Mouse (Mus musculus) heart, adult 2 months (tissue): ENCODE results near the gene Zfp846. TPM values are rescaled to one million over a fixed set of nuclear protein-coding genes. Genes with fewer than 3 reads are reported as not detected.
"Not testable (repeated sequence)": the region's sequence is repeated elsewhere in the genome, so short reads cannot be mapped to it uniquely, and the experiment has no call there.

Source experiments
- DNase-seq, 2 experiments: peaks; one replicate each; pipeline ENCODE4 v3.0.0; 2021
- H3K27ac ChIP-seq: fragments of 200-600 bp; 2 replicates; pipeline ENCODE4 v1.8.1; 2022
- H3K27me3 ChIP-seq: fragments of 200-500 bp; 2 replicates; pipeline ENCODE4 v1.6.1; 2012; ENCODE audit warnings: mild to moderate bottlenecking, low read length, inconsistent platforms, mixed read lengths; ENCODE audit not compliant: control insufficient read depth, insufficient read depth
- H3K36me3 ChIP-seq: fragments of 200-500 bp; 2 replicates; pipeline ENCODE4 v1.6.1; 2012; ENCODE audit warnings: low read length, inconsistent platforms; ENCODE audit not compliant: control insufficient read depth, insufficient read depth
- H3K4me1 ChIP-seq: fragments of 200-500 bp; 2 replicates; pipeline ENCODE4 v1.6.1; 2011; ENCODE audit warnings: low read length; ENCODE audit not compliant: control insufficient read depth, insufficient read depth
- H3K4me3 ChIP-seq: fragments of 200-600 bp; 2 replicates; pipeline ENCODE4 v1.8.1; 2022
- H3K79me2 ChIP-seq: fragments of 200-500 bp; replicated peaks from 2 replicates; pipeline ENCODE4 v1.6.1; 2012; ENCODE audit warnings: mild to moderate bottlenecking, inconsistent platforms, low read length, moderate library complexity, mixed read lengths; ENCODE audit not compliant: control insufficient read depth, insufficient read depth
- H3K9ac ChIP-seq: fragments of 200-500 bp; 2 replicates; pipeline ENCODE4 v1.6.1; 2012; ENCODE audit warnings: low read depth, mild to moderate bottlenecking, control low read depth, inconsistent platforms, low read length, mixed read lengths
- CTCF ChIP-seq: fragments of 200-600 bp; IDR thresholded peaks from 2 replicates; pipeline ENCODE4 v1.8.1; 2022; ENCODE audit warnings: antibody characterized with exemption, mild to moderate bottlenecking, moderate library complexity
- EP300 ChIP-seq: fragments of 200-500 bp; IDR thresholded peaks from 2 replicates; pipeline ENCODE4 v1.6.1; 2011; ENCODE audit warnings: low read depth, low read length, control low read depth; ENCODE audit not compliant: insufficient read depth
- POLR2A ChIP-seq: fragments of 200-500 bp; IDR thresholded peaks from 2 replicates; pipeline ENCODE4 v1.6.1; 2011; ENCODE audit warnings: mild to moderate bottlenecking, low read depth, low read length, control low read depth; ENCODE audit not compliant: insufficient read depth
- WGBS: fragments of 180-500 bp; shearing (Covaris S2); methylation state at CpG from one replicate; pipeline ENCODE4 v1.1.7; 2018; 5-methylcytosine and 5-hydroxymethylcytosine counted together
- intact Hi-C: fragments of 180-260 bp; cut with DNase I; formaldehyde crosslinking; loops from one replicate; pipeline ENCODE4 v1.15.1; 2025
- polyA plus RNA-seq: library from polyadenylated mRNA; depleted of rRNA; stranded (reverse); fragments of >200 nt; gene quantifications from 2 replicates; pipeline ENCODE4 v1.2.3, GENCODE M21; 2012
- total RNA-seq, 2 experiments: library from RNA; stranded (reverse); gene quantifications; 2 replicates each; pipeline ENCODE4 v1.2.3; 2021

The Zfp846 gene
- total and polyA plus RNA-seq, 3 experiments: 1.4 to 5.1 (median 4.7) TPM

GRCm38 (mm10) chr9:20611976-20612375, 30.9 kb downstream of the Zfp846 start:
- H3K4me1 ChIP-seq: no peaks in the 10 kb centered on the region
- 77% methylated on average over 5 of the region's 5 CpGs for whole genome bisulfite sequencing
- H3K27me3 ChIP-seq: no peaks in the 10 kb centered on the region
- H3K79me2 ChIP-seq: no peaks in the 10 kb centered on the region
- TF ChIP-seq EP300: no peak
- TF ChIP-seq CTCF: no peak
- TF ChIP-seq POLR2A: no peak
- no peak overlapping the region for H3K9ac ChIP-seq
- no peak overlapping the region for H3K4me3 ChIP-seq
- no peaks in the 10 kb centered on the region for H3K36me3 ChIP-seq
- DNase-seq: no peak
- intact Hi-C loops: no loop called here
- no peak overlapping the region for H3K27ac ChIP-seq

GRCm38 (mm10) chr9:20616685-20617084, 35.6 kb downstream of the Zfp846 start:
- Histone ChIP-seq H3K4me3 (no peak overlapping the region), H3K9ac (no peak overlapping the region), H3K36me3 (no peaks in the 10 kb centered on the region), H3K4me1 (no peaks in the 10 kb centered on the region), H3K79me2 (no peaks in the 10 kb centered on the region), H3K27ac (no peak overlapping the region), H3K27me3 (no peaks in the 10 kb centered on the region)
- no peak for DNase-seq
- intact Hi-C loops: no loop called here
- TF ChIP-seq CTCF (no peak), EP300 (no peak), POLR2A (no peak)
- WGBS: 85% methylated on average over 2 of the region's 2 CpGs

- H3K4me1 ChIP-seq: no peaks in the 10 kb centered on the region; the same call in 1 of the 2 replicates
- TF ChIP-seq EP300: no peak
- TF ChIP-seq CTCF: no peak
- no peak for TF ChIP-seq POLR2A
- DNase-seq: no peak
- no peaks in the 10 kb centered on the region; the same call in 1 of the 2 replicates for H3K79me2 ChIP-seq
- no peaks in the 10 kb centered on the region for H3K36me3 ChIP-seq
- intact Hi-C loops: no loop called here
- 85% methylated on average over 2 of the region's 2 CpGs for WGBS
- H3K27ac ChIP-seq: no peak overlapping the region
- H3K27me3 ChIP-seq: no peaks in the 10 kb centered on the region
- no peak overlapping the region for H3K9ac ChIP-seq
- no peak overlapping the region for H3K4me3 ChIP-seq
These were observed 50.2 kb downstream of the Zfp846 start for GRCm38 (mm10) chr9:20631332-20631731.

- intact Hi-C loops, H3K4me1 ChIP-seq, H3K36me3 ChIP-seq, H3K27ac ChIP-seq, H3K9ac ChIP-seq, DNase-seq, H3K27me3 ChIP-seq, H3K79me2 ChIP-seq, H3K4me3 ChIP-seq: not testable (repeated sequence)
- 85% methylated on average over 8 of the region's 8 CpGs for WGBS
These were observed 54.6 kb downstream of the Zfp846 start for GRCm38 (mm10) chr9:20635676-20636075.

GRCm38 (mm10) chr9:20636256-20636655, 55.2 kb downstream of the Zfp846 start:
- Histone ChIP-seq H3K4me3 (no peak overlapping the region), H3K36me3 (no peaks in the 10 kb centered on the region), H3K9ac (no peak overlapping the region), H3K4me1 (peaks cover 2% of the 10 kb centered on the region; the same call in 1 of the 2 replicates), H3K27ac (no peak overlapping the region), H3K27me3 (no peaks in the 10 kb centered on the region), H3K79me2 (peaks cover 3% of the 10 kb centered on the region)
- peak in 1 of 2 experiments; percentile 14 for DNase-seq
- TF ChIP-seq POLR2A (no peak), CTCF (no peak), EP300 (no peak)
- 84% methylated on average over 3 of the region's 3 CpGs for WGBS
- intact Hi-C loops: no loop called here

- no peaks in the 10 kb centered on the region for H3K27me3 ChIP-seq
- DNase-seq: no peak
- no peak overlapping the region for H3K4me3 ChIP-seq
- H3K79me2 ChIP-seq: peaks cover 3% of the 10 kb centered on the region
- intact Hi-C loops: no loop called here
- H3K27ac ChIP-seq: no peak overlapping the region
- H3K4me1 ChIP-seq: peaks cover 2% of the 10 kb centered on the region; the same call in 1 of the 2 replicates
- H3K9ac ChIP-seq: no peak overlapping the region
- H3K36me3 ChIP-seq: no peaks in the 10 kb centered on the region; the same call in 1 of the 2 replicates
- WGBS: 85% methylated on average over 2 of the region's 2 CpGs
- TF ChIP-seq EP300 (no peak), CTCF (no peak), POLR2A (no peak)
These were observed 55.7 kb downstream of the Zfp846 start for GRCm38 (mm10) chr9:20636790-20637189.
